In the genomic region with DNA sequence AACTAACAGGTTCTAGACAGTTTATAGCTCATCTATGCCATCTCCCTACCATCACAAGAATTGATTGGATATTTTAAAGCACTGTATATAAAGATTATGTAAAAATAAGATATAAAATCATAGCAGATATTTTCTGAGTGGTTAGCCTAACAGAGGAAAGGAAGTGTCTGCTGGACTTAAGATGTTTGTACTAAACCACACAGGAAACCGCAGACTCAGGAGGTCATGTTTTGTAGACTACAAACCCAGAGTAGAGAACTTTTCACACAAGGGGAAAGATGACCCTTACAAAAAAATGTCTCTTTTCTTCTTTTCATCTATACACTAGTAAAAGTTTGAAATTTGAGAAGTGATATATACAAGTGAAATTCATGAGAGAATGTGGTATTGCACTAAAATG, we compare ENCODE assay signal across 26 mouse cellular contexts. TPM values are rescaled to one million over a fixed set of nuclear protein-coding genes. Genes with fewer than 3 reads are reported as not detected.
DNase-seq lines count a peak whose midpoint lies in the region; ATAC-seq lines count a peak whose summit lies in the region.
"Had no signal": no experiment of that assay in that cellular context is flagged by ENCODE, and none has a peak within 500 bp of the region (broad histone marks: within the 10 kb centered on the region; RNA-seq: fewer than 3 reads in every experiment).

No protein-coding gene starts in this region.

- no peaks in the 10 kb centered on the region for H3K36me3 ChIP-seq in splenic B cell, adult 2 months (ENCODE audit: control insufficient read depth, insufficient read depth, low read length, poor library complexity, severe bottlenecking)
- no peaks in the 10 kb centered on the region for H3K36me3 ChIP-seq in kidney, embryonic 16.5 days (ENCODE audit: insufficient read depth, low read length)
- H3K36me3 ChIP-seq: embryonic facial prominence, embryonic 15.5 days; forebrain, embryonic 10.5 days; heart, embryonic 10.5 days; hindbrain, embryonic 13.5 days had no signal

- no peaks in the 10 kb centered on the region for H3K27me3 ChIP-seq in splenic B cell, adult 2 months (ENCODE audit: control insufficient read depth, insufficient read depth, low read length, poor library complexity, severe bottlenecking)
- H3K27me3 ChIP-seq in kidney, embryonic 16.5 days (ENCODE audit: insufficient read depth, low read length) = no peaks in the 10 kb centered on the region
- H3K27me3 ChIP-seq: embryonic facial prominence, embryonic 15.5 days; hindbrain, embryonic 13.5 days had no signal

- DNase-seq in 3T3-L1 (ENCODE audit: low read depth, low spot score) = peak; percentile 13
- peak; percentile 9 for DNase-seq in splenic B cell, adult 2 months (ENCODE audit: low read depth, low spot score)
- DNase-seq in neural tube, embryonic 10.5 days (ENCODE audit: extremely low spot score, low spot score) = no peak
- DNase-seq in cerebellum, adult 18-20 months = no peak
- DNase-seq: adrenal gland, adult 2 months; adrenal gland, postnatal 25 days; cerebellum, adult 8-10 months; cerebellum, postnatal 25 days; gastrocnemius, postnatal 36 days; heart, adult 18-20 months; heart, postnatal 10 days; heart, postnatal 4 days had no signal

- ATAC-seq in common myeloid progenitor, adult 5-6 weeks (replicated peaks; ENCODE audit: low read depth, poor library complexity, severe bottlenecking) = peak; percentile 96
- peak; percentile 93 for ATAC-seq in megakaryocyte progenitor cell, adult 5-6 weeks (replicated peaks; ENCODE audit: poor library complexity)
- no peak for ATAC-seq in kidney, embryonic 16.5 days (ENCODE audit: low FRiP score, low TSS enrichment)
- ATAC-seq: forebrain, embryonic 14.5 days; hindbrain, postnatal 0 days had no signal

- no peak overlapping the region for H3K27ac ChIP-seq in kidney, embryonic 16.5 days (ENCODE audit: low read length)
- H3K27ac ChIP-seq: embryonic facial prominence, embryonic 15.5 days; forebrain, embryonic 10.5 days; heart, embryonic 10.5 days; hindbrain, embryonic 13.5 days; hindbrain, postnatal 0 days had no signal

- H3K9ac ChIP-seq in kidney, embryonic 16.5 days (replicated peaks; ENCODE audit: low read length) = no peak overlapping the region
- H3K9ac ChIP-seq: embryonic facial prominence, embryonic 15.5 days; hindbrain, embryonic 13.5 days had no signal

- H3K9me3 ChIP-seq in kidney, embryonic 16.5 days (ENCODE audit: low read length) = no peaks in the 10 kb centered on the region

- WGBS in kidney, embryonic 16.5 days = 84% methylated on average over 1 of the region's 1 CpGs

- H3K4me3 ChIP-seq in kidney, embryonic 16.5 days (ENCODE audit: low read length) = no peak overlapping the region
- H3K4me3 ChIP-seq: embryonic facial prominence, embryonic 15.5 days; erythroblast, embryonic 14.5 days; forebrain, embryonic 10.5 days; heart, embryonic 10.5 days; hindbrain, embryonic 13.5 days had no signal

- H3K4me2 ChIP-seq in kidney, embryonic 16.5 days (replicated peaks; ENCODE audit: low read depth, low read length) = no peak overlapping the region
- H3K4me2 ChIP-seq: embryonic facial prominence, embryonic 15.5 days; hindbrain, embryonic 13.5 days had no signal

- H3K4me1 ChIP-seq in kidney, embryonic 16.5 days (ENCODE audit: insufficient read depth, low read length) = no peaks in the 10 kb centered on the region
- H3K4me1 ChIP-seq: embryonic facial prominence, embryonic 15.5 days; forebrain, embryonic 10.5 days; heart, embryonic 10.5 days; hindbrain, embryonic 13.5 days had no signal

RNA-seq across cellular contexts. Expression of gene Gm17631, which starts 38.4 kb away (rescaled TPM):
- not detected in 2 replicates for total RNA-seq in common myeloid progenitor, adult 5-6 weeks (2017)
- total RNA-seq in megakaryocyte progenitor cell, adult 5-6 weeks (2015) = not detected in 2 replicates
- total RNA-seq in megakaryocyte progenitor cell, adult 5-6 weeks (2017) = not detected in 2 replicates
- not detected in 2 replicates for polyA plus RNA-seq in kidney, embryonic 16.5 days (2015; fragmentation: Nextera tagmentation; extraction: Ambion mirVana)
- total RNA-seq: adrenal gland, adult 2 months; adrenal gland, postnatal 25 days; ES-E14; gastrocnemius, adult 8-10 months; gastrocnemius, postnatal 36 days; heart, adult 18-20 months; heart, postnatal 10 days; heart, postnatal 4 days; hindbrain, postnatal 0 days had no signal
- polyA plus RNA-seq: adrenal gland, adult 2 months; embryonic facial prominence, embryonic 11.5 days; embryonic facial prominence, embryonic 15.5 days; erythroblast, embryonic 14.5 days; forebrain, embryonic 10.5 days; forebrain, embryonic 14.5 days; heart, embryonic 10.5 days; heart, embryonic 14.5 days; hindbrain, embryonic 13.5 days; hindbrain, postnatal 0 days had no signal

RNA-seq across cellular contexts. Expression of gene Gm156, which starts 39.9 kb away (rescaled TPM):
- not detected in 2 replicates for total RNA-seq in common myeloid progenitor, adult 5-6 weeks (2017)
- total RNA-seq in megakaryocyte progenitor cell, adult 5-6 weeks (2015) = not detected in 2 replicates
- total RNA-seq in megakaryocyte progenitor cell, adult 5-6 weeks (2017) = not detected in 2 replicates
- not detected in 2 replicates for polyA plus RNA-seq in kidney, embryonic 16.5 days (2015; fragmentation: Nextera tagmentation; extraction: Ambion mirVana)
- total RNA-seq: adrenal gland, adult 2 months; adrenal gland, postnatal 25 days; ES-E14; gastrocnemius, adult 8-10 months; gastrocnemius, postnatal 36 days; heart, adult 18-20 months; heart, postnatal 10 days; heart, postnatal 4 days; hindbrain, postnatal 0 days had no signal
- polyA plus RNA-seq: adrenal gland, adult 2 months; embryonic facial prominence, embryonic 11.5 days; embryonic facial prominence, embryonic 15.5 days; erythroblast, embryonic 14.5 days; forebrain, embryonic 10.5 days; forebrain, embryonic 14.5 days; heart, embryonic 10.5 days; heart, embryonic 14.5 days; hindbrain, embryonic 13.5 days; hindbrain, postnatal 0 days had no signal

RNA-seq across cellular contexts. Expression of gene Klra17, which starts 52.5 kb away (rescaled TPM):
- not detected in 2 replicates for total RNA-seq in common myeloid progenitor, adult 5-6 weeks (2017)
- 0.20 and 0.66 TPM in 2 replicates for total RNA-seq in megakaryocyte progenitor cell, adult 5-6 weeks (2015)
- 0.44 and 0.54 TPM in 2 replicates for total RNA-seq in megakaryocyte progenitor cell, adult 5-6 weeks (2017)
- not detected in 2 replicates for polyA plus RNA-seq in kidney, embryonic 16.5 days (2015; fragmentation: Nextera tagmentation; extraction: Ambion mirVana)
- total RNA-seq: adrenal gland, adult 2 months; adrenal gland, postnatal 25 days; ES-E14; gastrocnemius, adult 8-10 months; gastrocnemius, postnatal 36 days; heart, adult 18-20 months; heart, postnatal 10 days; heart, postnatal 4 days; hindbrain, postnatal 0 days had no signal
- polyA plus RNA-seq: adrenal gland, adult 2 months; embryonic facial prominence, embryonic 11.5 days; erythroblast, embryonic 14.5 days; forebrain, embryonic 10.5 days; forebrain, embryonic 14.5 days; heart, embryonic 10.5 days; heart, embryonic 14.5 days; hindbrain, embryonic 13.5 days; hindbrain, postnatal 0 days had no signal

Comparison
In these comparisons a context has a peak if more than half of its experiments do, and no peak if none do; other contexts are left out.
1. DNase-seq: peak in 3T3-L1 (single experiment) and splenic B cell, adult 2 months (single experiment); none in neural tube, embryonic 10.5 days (single experiment) and cerebellum, adult 18-20 months (0 of 2).